Mouse (Mus musculus) hindbrain, postnatal 0 days (tissue): ENCODE measurements around the gene Fmnl2. TPM values are rescaled to one million over a fixed set of nuclear protein-coding genes. Genes with fewer than 3 reads are reported as not detected.

ENCODE experiments used
- ATAC-seq: fragments of 200-750 bp; cut with Nextera tagmentation; 2 replicates; pipeline ENCODE4 v1.8.0; 2017; ENCODE audit warnings: mild to moderate bottlenecking, moderate TSS enrichment, moderate library complexity
- DNase-seq: peaks from one replicate; pipeline ENCODE4 v3.0.0-alpha.2; 2015; ENCODE audit warnings: low spot score
- H3K27ac ChIP-seq: fragments of 300-500 bp; sonication (generic); 2 replicates; pipeline ENCODE4 v1.5.1; 2014; ENCODE audit warnings: mild to moderate bottlenecking
- H3K27me3 ChIP-seq: fragments of 300-500 bp; sonication (generic); 2 replicates; pipeline ENCODE4 v1.6.1; 2014; ENCODE audit warnings: low read length, mixed read lengths; ENCODE audit not compliant: insufficient read depth
- H3K36me3 ChIP-seq: fragments of 300-500 bp; sonication (generic); 2 replicates; pipeline ENCODE4 v1.6.1; 2014; ENCODE audit warnings: low read length, mixed read lengths; ENCODE audit not compliant: insufficient read depth
- H3K4me1 ChIP-seq: fragments of 300-500 bp; sonication (generic); 2 replicates; pipeline ENCODE4 v1.6.1; 2014; ENCODE audit warnings: antibody characterized with exemption, low read length, mixed read lengths; ENCODE audit not compliant: insufficient read depth
- H3K4me2 ChIP-seq: fragments of 300-500 bp; sonication (generic); 2 replicates; pipeline ENCODE4 v1.6.1; 2014; ENCODE audit warnings: low read depth, mild to moderate bottlenecking, low read length, moderate library complexity, mixed read lengths
- H3K4me3 ChIP-seq: fragments of 300-500 bp; sonication (generic); 2 replicates; pipeline ENCODE4 v1.5.1; 2014; ENCODE audit warnings: low read length
- H3K9ac ChIP-seq: fragments of 300-500 bp; sonication (generic); replicated peaks from 2 replicates; pipeline ENCODE4 v1.6.1; 2014; ENCODE audit warnings: mild to moderate bottlenecking, low read length, moderate library complexity, mixed read lengths
- H3K9me3 ChIP-seq: fragments of 300-500 bp; sonication (generic); 2 replicates; pipeline ENCODE4 v1.6.1; 2016; ENCODE audit warnings: low read length, mixed read lengths
- CTCF ChIP-seq: IDR thresholded peaks from 2 replicates; pipeline ENCODE4 v1.5.1; 2016; ENCODE audit warnings: antibody characterized with exemption, control low read depth, low read depth
- WGBS: fragments of 180-500 bp; shearing (Covaris S2); extraction: QIAGEN DNeasy Blood & Tissue Kit; methylation state at CpG from one replicate; pipeline ENCODE4 v1.1.7; 2014; 5-methylcytosine and 5-hydroxymethylcytosine counted together
- polyA plus RNA-seq: library from polyadenylated mRNA; unstranded; fragments of >200 nt; fragmentation: Nextera tagmentation; extraction: Ambion mirVana; gene quantifications from 2 replicates; pipeline ENCODE4 v1.2.1, GENCODE M21; 2015
- total RNA-seq: library from RNA; depleted of rRNA; stranded (reverse); fragments of >200 nt; gene quantifications from 2 replicates; pipeline ENCODE4 v1.2.3, GENCODE M21; 2014

Gene Fmnl2
- total and polyA plus RNA-seq, 2 experiments from 2014 or later, result 9.3 to 27.6 TPM

GRCm38 (mm10) chr2:52957771-52958534 lies 100.3 kb downstream of the Fmnl2 start:
- Histone ChIP-seq H3K9ac (no peak overlapping the region), H3K36me3 (no peaks in the 10 kb centered on the region), H3K27me3 (no peaks in the 10 kb centered on the region), H3K4me1 (peaks cover 32% of the 10 kb centered on the region), H3K27ac (peak overlapping the region; percentile 78), H3K9me3 (no peaks in the 10 kb centered on the region), H3K4me3 (no peak overlapping the region), H3K4me2 (peak overlapping the region; percentile 51; the same call in 1 of the 2 replicates)
- TF ChIP-seq CTCF, result no peak
- 26% methylated on average over 8 of the region's 8 CpGs for WGBS
- no peak for DNase-seq
- peak; percentile 33 for ATAC-seq

- H3K27ac ChIP-seq, result peak overlapping the region; percentile 78
- 0 out of 2 replicates have a peak overlapping the region, but pooled peaks have one; percentile 7 for H3K4me3 ChIP-seq
- no peak for TF ChIP-seq CTCF
- peak; percentile 86 for ATAC-seq
- H3K27me3 ChIP-seq, result no peaks in the 10 kb centered on the region
- H3K4me2 ChIP-seq, result peak overlapping the region; percentile 51
- peaks cover 32% of the 10 kb centered on the region for H3K4me1 ChIP-seq
- WGBS, result 5% methylated on average over 15 of the region's 15 CpGs
- DNase-seq, result peak; percentile 89
- no peaks in the 10 kb centered on the region for H3K9me3 ChIP-seq
- peak overlapping the region; percentile 23; the same call in 1 of the 2 replicates for H3K9ac ChIP-seq
- no peaks in the 10 kb centered on the region for H3K36me3 ChIP-seq
Measured at GRCm38 (mm10) chr2:52958535-52959290, 101.1 kb downstream of the Fmnl2 start.

GRCm38 (mm10) chr2:52959291-52959621 lies 101.6 kb downstream of the Fmnl2 start:
- ATAC-seq (no peak), DNase-seq (no peak)
- no peaks in the 10 kb centered on the region for H3K27me3 ChIP-seq
- H3K9me3 ChIP-seq, result no peaks in the 10 kb centered on the region
- peak overlapping the region; percentile 78 for H3K27ac ChIP-seq
- H3K4me2 ChIP-seq, result peak overlapping the region; percentile 51
- H3K9ac ChIP-seq, result peak overlapping the region; percentile 23; the same call in 1 of the 2 replicates
- no peak for TF ChIP-seq CTCF
- H3K36me3 ChIP-seq, result no peaks in the 10 kb centered on the region
- H3K4me3 ChIP-seq, result 0 out of 2 replicates have a peak overlapping the region, but pooled peaks have one; percentile 7
- peaks cover 32% of the 10 kb centered on the region for H3K4me1 ChIP-seq

- Histone ChIP-seq H3K9me3 (no peaks in the 10 kb centered on the region), H3K9ac (no peak overlapping the region), H3K27ac (0 out of 2 replicates have a peak overlapping the region, but pooled peaks have one; percentile 52), H3K36me3 (no peaks in the 10 kb centered on the region), H3K4me3 (no peak overlapping the region), H3K4me1 (peaks cover 32% of the 10 kb centered on the region), H3K27me3 (no peaks in the 10 kb centered on the region), H3K4me2 (no peak overlapping the region)
- WGBS, result 38% methylated on average over 3 of the region's 3 CpGs
- TF ChIP-seq CTCF, result no peak
- ATAC-seq (no peak), DNase-seq (no peak)
Measured at GRCm38 (mm10) chr2:52959982-52960381, 102.3 kb downstream of the Fmnl2 start.

GRCm38 (mm10) chr2:52960697-52961096 lies 103.0 kb downstream of the Fmnl2 start:
- Histone ChIP-seq H3K27ac (no peak overlapping the region), H3K4me3 (no peak overlapping the region), H3K36me3 (no peaks in the 10 kb centered on the region), H3K4me1 (peaks cover 32% of the 10 kb centered on the region), H3K27me3 (no peaks in the 10 kb centered on the region), H3K9ac (no peak overlapping the region), H3K4me2 (no peak overlapping the region), H3K9me3 (no peaks in the 10 kb centered on the region)
- 75% methylated on average over 2 of the region's 2 CpGs for WGBS
- TF ChIP-seq CTCF, result no peak
- DNase-seq (no peak), ATAC-seq (no peak)

- DNase-seq, result no peak
- peaks cover 32% of the 10 kb centered on the region for H3K4me1 ChIP-seq
- TF ChIP-seq CTCF, result no peak
- H3K27ac ChIP-seq, result no peak overlapping the region
- no peak overlapping the region for H3K4me3 ChIP-seq
- no peak overlapping the region for H3K9ac ChIP-seq
- ATAC-seq, result no peak
- H3K9me3 ChIP-seq, result no peaks in the 10 kb centered on the region
- H3K27me3 ChIP-seq, result no peaks in the 10 kb centered on the region
- 72% methylated on average over 1 of the region's 1 CpGs for WGBS
- H3K4me2 ChIP-seq, result no peak overlapping the region
- H3K36me3 ChIP-seq, result no peaks in the 10 kb centered on the region
Measured at GRCm38 (mm10) chr2:52963439-52963838, 105.8 kb downstream of the Fmnl2 start.
